ENCODE assay signal across 10 mouse cellular contexts in genomic region chr11:75876043-75876780, GRCm38 (mm10).
DNase-seq lines count a peak whose midpoint lies in the region; ATAC-seq and TF ChIP-seq lines count a peak whose summit lies in the region.
"Had no signal": no experiment of that assay in that cellular context is flagged by ENCODE, and none has a peak within 500 bp of the region (broad histone marks: within the 10 kb centered on the region; RNA-seq: fewer than 3 reads in every experiment).

No protein-coding gene starts in this region.

- 14% methylated on average over 15 of the region's 15 CpGs for WGBS in heart, embryonic 11.5 days (ENCODE audit: insufficient replicate concordance)
- WGBS in heart, adult 2 months, result 31% methylated on average over 14 of the region's 15 CpGs
- WGBS in thymus, adult 2 months, result 39% methylated on average over 15 of the region's 15 CpGs
- WGBS in heart, postnatal 0 days, result 18% methylated on average over 15 of the region's 15 CpGs
- 55% methylated on average over 15 of the region's 15 CpGs for WGBS in forebrain, embryonic 14.5 days

- peaks cover 4% of the 10 kb centered on the region; the same call in 1 of the 2 replicates for H3K27me3 ChIP-seq in heart, embryonic 11.5 days (ENCODE audit: control insufficient read depth, insufficient read depth, low read length)
- H3K27me3 ChIP-seq in heart, adult 2 months (ENCODE audit: control insufficient read depth, insufficient read depth, low read length), result no peaks in the 10 kb centered on the region
- H3K27me3 ChIP-seq in thymus, adult 2 months (ENCODE audit: control insufficient read depth, insufficient read depth, low read length), result no peaks in the 10 kb centered on the region
- 0 out of 2 replicates have a peak, but pooled peaks cover 4% of the 10 kb centered on the region for H3K27me3 ChIP-seq in heart, postnatal 0 days (ENCODE audit: control insufficient read depth, insufficient read depth, low read length)
- no peaks in the 10 kb centered on the region for H3K27me3 ChIP-seq in forebrain, embryonic 14.5 days (replicated peaks; ENCODE audit: control insufficient read depth, insufficient read depth, low read length)
- H3K27me3 ChIP-seq: limb, embryonic 12.5 days had no signal

- H3K4me2 ChIP-seq in heart, embryonic 11.5 days, result peak overlapping the region; percentile 40
- H3K4me2 ChIP-seq in heart, postnatal 0 days (ENCODE audit: low read depth, low read length), result peak overlapping the region; percentile 1; the same call in 1 of the 2 replicates
- no peak overlapping the region for H3K4me2 ChIP-seq in forebrain, embryonic 14.5 days (ENCODE audit: low read length)
- H3K4me2 ChIP-seq: limb, embryonic 12.5 days had no signal

- H3K4me1 ChIP-seq in heart, embryonic 11.5 days (ENCODE audit: control insufficient read depth, insufficient read depth, low read length), result peaks cover 19% of the 10 kb centered on the region
- no peaks in the 10 kb centered on the region; the same call in 1 of the 2 replicates for H3K4me1 ChIP-seq in heart, adult 2 months (ENCODE audit: control insufficient read depth, insufficient read depth, low read length)
- H3K4me1 ChIP-seq in thymus, adult 2 months (replicated peaks; ENCODE audit: control insufficient read depth, insufficient read depth, low read length), result no peaks in the 10 kb centered on the region
- peaks cover 19% of the 10 kb centered on the region for H3K4me1 ChIP-seq in heart, postnatal 0 days (ENCODE audit: control insufficient read depth, insufficient read depth)
- no peaks in the 10 kb centered on the region for H3K4me1 ChIP-seq in forebrain, embryonic 14.5 days (ENCODE audit: control insufficient read depth, insufficient read depth, low read length)
- H3K4me1 ChIP-seq: limb, embryonic 12.5 days had no signal

- no peak for ATAC-seq in heart, embryonic 11.5 days (replicated peaks; ENCODE audit: insufficient number of reproducible peaks, low FRiP score, low TSS enrichment)
- ATAC-seq in heart, postnatal 0 days (ENCODE audit: insufficient read depth, low read depth), result no peak
- ATAC-seq in forebrain, embryonic 14.5 days, result no peak

- H3K27ac ChIP-seq in heart, embryonic 11.5 days (ENCODE audit: low read depth, low read length), result no peak overlapping the region
- no peak overlapping the region for H3K27ac ChIP-seq in heart, adult 2 months
- H3K27ac ChIP-seq in thymus, adult 2 months (ENCODE audit: control insufficient read depth, insufficient read depth, low read length), result no peak overlapping the region
- H3K27ac ChIP-seq in heart, postnatal 0 days (ENCODE audit: low read depth), result no peak overlapping the region
- no peak overlapping the region for H3K27ac ChIP-seq in forebrain, embryonic 14.5 days (ENCODE audit: low read depth, low read length)
- H3K27ac ChIP-seq: embryonic facial prominence, embryonic 10.5 days; limb, embryonic 12.5 days had no signal

- no peak for TF ChIP-seq POLR2A in heart, adult 2 months (IDR thresholded peaks at IDR 0.05; ENCODE audit: insufficient read depth, low read depth, low read length)
- no peak for TF ChIP-seq POLR2A in thymus, adult 2 months (IDR thresholded peaks at IDR 0.05; ENCODE audit: control insufficient read depth, extremely low read depth, insufficient read depth, low read length, poor library complexity)

- no peak overlapping the region for H3K9ac ChIP-seq in heart, embryonic 11.5 days (ENCODE audit: low read depth, low read length)
- no peak overlapping the region for H3K9ac ChIP-seq in heart, adult 2 months (ENCODE audit: low read depth, low read length)
- H3K9ac ChIP-seq in heart, postnatal 0 days (replicated peaks; ENCODE audit: low read depth, low read length), result no peak overlapping the region
- H3K9ac ChIP-seq in forebrain, embryonic 14.5 days (ENCODE audit: low read length), result no peak overlapping the region
- H3K9ac ChIP-seq: limb, embryonic 12.5 days had no signal

- no peak for TF ChIP-seq CTCF in heart, adult 2 months (IDR thresholded peaks at IDR 0.05)
- no peak for TF ChIP-seq CTCF in thymus, adult 2 months (IDR thresholded peaks at IDR 0.05; ENCODE audit: borderline replicate concordance, control insufficient read depth, extremely low read depth, insufficient read depth, low read length, poor library complexity)
- no peak for TF ChIP-seq CTCF in heart, postnatal 0 days (IDR thresholded peaks at IDR 0.05; ENCODE audit: low read depth)

- no peak overlapping the region for H3K4me3 ChIP-seq in heart, embryonic 11.5 days (ENCODE audit: low read depth, low read length)
- no peak overlapping the region for H3K4me3 ChIP-seq in heart, adult 2 months
- no peak overlapping the region for H3K4me3 ChIP-seq in thymus, adult 2 months (ENCODE audit: control insufficient read depth, insufficient read depth, low read length)
- H3K4me3 ChIP-seq in heart, postnatal 0 days (ENCODE audit: low read depth, low read length), result no peak overlapping the region
- no peak overlapping the region for H3K4me3 ChIP-seq in forebrain, embryonic 14.5 days (ENCODE audit: low read depth, low read length)
- H3K4me3 ChIP-seq: embryonic facial prominence, embryonic 10.5 days; limb, embryonic 12.5 days had no signal

- H3K79me2 ChIP-seq in heart, adult 2 months (replicated peaks; ENCODE audit: control insufficient read depth, insufficient read depth, low read length), result no peaks in the 10 kb centered on the region

- no peak for DNase-seq in heart, adult 2 months
- DNase-seq in thymus, adult 2 months, result peak; percentile 6
- DNase-seq in thymus, adult 18-20 months, result no peak
- DNase-seq in heart, postnatal 0 days (ENCODE audit: low spot score), result no peak
- DNase-seq in testis, postnatal 14 days (ENCODE audit: low spot score), result peak; percentile 36
- DNase-seq in kidney, postnatal 10 days, result no peak
- DNase-seq in forebrain, embryonic 14.5 days (ENCODE audit: low spot score), result no peak

- intact Hi-C loops in heart, adult 2 months (cut with DNase I), result no loop called here

- TF ChIP-seq EP300 in heart, adult 2 months (IDR thresholded peaks at IDR 0.05; ENCODE audit: insufficient read depth, low read depth, low read length), result no peak
- no peak for TF ChIP-seq EP300 in heart, postnatal 0 days (IDR thresholded peaks at IDR 0.05; ENCODE audit: low read depth)

- no peaks in the 10 kb centered on the region for H3K36me3 ChIP-seq in heart, embryonic 11.5 days (ENCODE audit: control insufficient read depth, insufficient read depth, low read length)
- no peaks in the 10 kb centered on the region for H3K36me3 ChIP-seq in heart, adult 2 months (ENCODE audit: control insufficient read depth, insufficient read depth, low read length)
- no peaks in the 10 kb centered on the region for H3K36me3 ChIP-seq in thymus, adult 2 months (ENCODE audit: control insufficient read depth, insufficient read depth, low read length)
- no peaks in the 10 kb centered on the region; the same call in 1 of the 2 replicates for H3K36me3 ChIP-seq in heart, postnatal 0 days (replicated peaks; ENCODE audit: control insufficient read depth, insufficient read depth, low read length)
- no peaks in the 10 kb centered on the region for H3K36me3 ChIP-seq in forebrain, embryonic 14.5 days (ENCODE audit: control insufficient read depth, insufficient read depth, low read length)
- H3K36me3 ChIP-seq: embryonic facial prominence, embryonic 10.5 days; limb, embryonic 12.5 days had no signal

- H3K9me3 ChIP-seq in heart, embryonic 11.5 days (replicated peaks; ENCODE audit: control insufficient read depth, low read length), result no peaks in the 10 kb centered on the region
- H3K9me3 ChIP-seq in heart, postnatal 0 days (replicated peaks; ENCODE audit: control insufficient read depth, low read length), result no peaks in the 10 kb centered on the region
- no peaks in the 10 kb centered on the region for H3K9me3 ChIP-seq in forebrain, embryonic 14.5 days (replicated peaks; ENCODE audit: control insufficient read depth, low read length)
- H3K9me3 ChIP-seq: embryonic facial prominence, embryonic 10.5 days; limb, embryonic 12.5 days had no signal

Comparison
In these comparisons a context has a peak if more than half of its experiments do, and no peak if none do; other contexts are left out.
1. DNase-seq: peak in thymus, adult 2 months (single experiment) and testis, postnatal 14 days (single experiment); none in heart, adult 2 months (0 of 2), thymus, adult 18-20 months (0 of 2), heart, postnatal 0 days (single experiment), kidney, postnatal 10 days (single experiment) and forebrain, embryonic 14.5 days (single experiment).